Mouse (Mus musculus) cerebellum, adult 2 months (tissue): ENCODE results near the gene Mgat2. TPM values are rescaled to one million over a fixed set of nuclear protein-coding genes. Genes with fewer than 3 reads are reported as not detected.
A peak's percentile ranks its signal among the peaks of the same experiment; 100 is the strongest.

Source experiments
- DNase-seq, 2 experiments: peaks; one replicate each; pipeline ENCODE4 v3.0.0; 2021
- H3K27ac ChIP-seq: fragments of 200-500 bp; 2 replicates; pipeline ENCODE4 v1.5.1; 2012; ENCODE audit warnings: low read length, control low read depth, inconsistent platforms; ENCODE audit not compliant: insufficient read depth
- H3K27me3 ChIP-seq: fragments of 200-500 bp; 2 replicates; pipeline ENCODE4 v1.6.1; 2012; ENCODE audit warnings: inconsistent platforms, mild to moderate bottlenecking, low read length, moderate library complexity; ENCODE audit not compliant: control insufficient read depth, insufficient read depth
- H3K4me1 ChIP-seq: fragments of 200-500 bp; 2 replicates; pipeline ENCODE4 v1.6.1; 2011; ENCODE audit warnings: low read length; ENCODE audit not compliant: control insufficient read depth, insufficient read depth
- H3K4me3 ChIP-seq: fragments of 200-500 bp; replicated peaks from 2 replicates; pipeline ENCODE3; 2011; ENCODE audit warnings: mild to moderate bottlenecking, low read depth, low read length, control low read depth; ENCODE audit not compliant: insufficient read depth
- CTCF ChIP-seq: fragments of 200-500 bp; IDR thresholded peaks from 2 replicates; pipeline ENCODE4 v1.5.1; 2011; ENCODE audit warnings: low read depth, mild to moderate bottlenecking, control low read depth, low read length, moderate library complexity, borderline replicate concordance; ENCODE audit not compliant: insufficient read depth
- POLR2A ChIP-seq: fragments of 200-500 bp; IDR thresholded peaks from 2 replicates; pipeline ENCODE4 v1.6.1; 2011; ENCODE audit warnings: low read length, control low read depth, borderline replicate concordance; ENCODE audit not compliant: insufficient read depth
- WGBS: fragments of 180-500 bp; shearing (Covaris S2); methylation state at CpG from one replicate; pipeline ENCODE4 v1.1.7; 2018; 5-methylcytosine and 5-hydroxymethylcytosine counted together
- polyA plus RNA-seq: library from polyadenylated mRNA; depleted of rRNA; stranded (reverse); fragments of >200 nt; gene quantifications from 2 replicates; pipeline ENCODE4 v1.2.3, GENCODE M21; 2012; rRNA removed

Gene Mgat2
- polyA plus RNA-seq, 1 experiment: 15.9 TPM

DNA sequence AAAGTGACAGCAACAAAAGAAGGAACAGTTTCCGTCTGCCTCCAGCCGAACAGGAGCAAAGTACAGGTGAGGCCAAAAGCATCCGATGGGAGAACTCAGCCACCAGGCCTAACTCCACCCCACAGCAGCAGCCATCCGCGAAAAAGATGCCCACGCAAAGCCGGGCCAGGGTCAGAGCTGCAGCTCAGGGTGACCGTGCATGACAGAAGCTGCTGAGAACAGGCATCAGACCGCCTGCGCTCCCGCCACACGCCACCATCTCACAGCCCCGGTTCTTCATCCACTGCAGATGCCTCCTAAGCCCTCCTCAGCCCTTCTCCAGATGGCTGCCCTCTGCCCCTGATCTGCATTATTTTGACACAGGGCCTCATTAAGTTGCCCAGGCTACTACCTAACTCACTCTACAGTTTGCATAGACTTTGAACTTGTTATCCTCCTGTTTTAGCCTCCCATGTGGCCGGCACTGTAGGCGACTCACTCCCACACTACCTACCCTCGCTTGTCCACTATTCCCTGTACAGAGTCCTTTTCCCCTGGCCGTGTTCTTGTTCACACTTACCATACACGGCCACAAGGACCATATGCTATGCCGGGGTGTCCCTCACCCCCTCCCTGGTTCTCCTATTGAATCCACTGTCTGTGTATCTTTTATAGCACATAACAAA, 36.8 kb downstream of the Mgat2 start:
- no peak for TF ChIP-seq CTCF
- no peak for TF ChIP-seq POLR2A
- no peak overlapping the region for H3K27ac ChIP-seq
- no peak overlapping the region for H3K4me3 ChIP-seq
- no peak for DNase-seq
- no peaks in the 10 kb centered on the region for H3K4me1 ChIP-seq
- H3K27me3 ChIP-seq: no peaks in the 10 kb centered on the region
- WGBS: 87% methylated on average over 19 of the region's 19 CpGs

DNA sequence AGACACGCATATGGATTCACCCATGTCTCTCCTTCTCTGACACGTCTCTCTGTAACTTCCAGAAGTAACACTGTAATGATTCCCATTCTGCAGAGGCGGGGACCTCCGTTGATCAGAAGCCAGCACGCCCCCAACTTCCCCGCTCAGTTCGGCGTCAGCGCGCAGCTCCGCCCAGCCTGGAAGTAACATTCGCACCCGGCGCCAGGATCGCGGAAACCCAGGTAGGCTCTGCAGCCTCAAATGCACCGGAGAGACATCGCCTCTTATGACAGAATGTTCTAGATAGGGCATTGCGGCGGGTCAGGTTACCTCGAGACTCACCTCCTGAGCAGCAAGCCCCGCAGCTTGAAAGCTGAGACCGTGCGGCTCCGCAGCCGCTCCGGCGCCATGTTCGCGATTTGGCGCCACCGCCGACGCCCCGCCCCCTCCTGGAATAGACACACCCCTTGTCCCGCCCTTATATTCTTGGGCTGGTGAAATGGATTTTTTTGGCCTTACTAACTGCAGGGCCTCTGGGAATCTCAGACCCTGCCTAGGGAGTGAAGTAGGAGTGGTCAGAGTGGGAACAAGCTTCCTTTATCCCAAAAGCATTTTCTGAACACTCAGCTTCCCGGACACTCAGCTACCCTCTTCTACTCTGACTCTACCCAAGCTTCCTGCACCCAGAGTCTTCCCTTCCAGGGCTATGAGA, 44.0 kb downstream of the Mgat2 start, which contains the start of gene Pole2:
Pole2 (minus strand) TSS at position 420 of the 691 bp plus-strand sequence.
- no peak for TF ChIP-seq CTCF
- TF ChIP-seq POLR2A: peak; percentile 34; the same call in 1 of the 2 replicates
- H3K27ac ChIP-seq: no peak within 1 kb of the TSS
- H3K4me1 ChIP-seq: no peaks in the 10 kb centered on the region
- H3K4me3 ChIP-seq: peak within 1 kb of the TSS; percentile 92
- no peaks in the 10 kb centered on the region for H3K27me3 ChIP-seq
- under 1% methylated on average over 37 of the region's 37 CpGs for WGBS
- DNase-seq: peak; percentile 80 to 86

DNA sequence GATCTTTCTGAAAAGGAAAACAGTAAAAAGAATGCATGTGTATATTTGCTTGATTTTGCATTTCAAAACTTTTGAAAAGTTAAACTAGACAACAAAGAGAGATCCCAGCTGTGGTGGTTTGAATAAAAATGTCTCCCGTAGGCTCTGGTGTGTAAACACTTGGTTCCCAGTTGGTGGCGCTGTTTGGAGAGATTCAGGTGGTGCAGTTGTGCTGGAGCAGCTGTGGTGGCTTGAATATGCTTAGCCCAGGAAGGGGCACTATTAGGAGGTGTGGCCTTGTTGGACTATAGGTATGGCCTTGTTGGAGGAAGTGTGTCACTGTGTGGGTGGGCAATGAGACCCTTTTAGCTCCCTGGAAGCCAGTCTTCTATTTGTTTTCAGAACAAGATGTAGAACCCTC, 45.3 kb downstream of the Mgat2 start:
- H3K4me1 ChIP-seq: no peaks in the 10 kb centered on the region
- TF ChIP-seq CTCF: no peak
- no peak for TF ChIP-seq POLR2A
- no peak overlapping the region for H3K27ac ChIP-seq
- no peak overlapping the region for H3K4me3 ChIP-seq
- 65% methylated on average over 2 of the region's 2 CpGs for WGBS
- H3K27me3 ChIP-seq: no peaks in the 10 kb centered on the region
- no peak for DNase-seq

GRCm38 (mm10) chr12:69235782-69236181, 51.8 kb downstream of the Mgat2 start:
- no peak overlapping the region for H3K27ac ChIP-seq
- 90% methylated on average over 6 of the region's 6 CpGs for WGBS
- no peaks in the 10 kb centered on the region for H3K27me3 ChIP-seq
- no peaks in the 10 kb centered on the region for H3K4me1 ChIP-seq
- no peak overlapping the region for H3K4me3 ChIP-seq
- DNase-seq: no peak
- no peak for TF ChIP-seq POLR2A

Other genes with a start within 250 kb of the Mgat2 start
- gene Rps29, start 25.0 kb upstream of the Mgat2 start, polyA plus RNA-seq: 1,000 and 1,063 TPM in 2 replicates
- 0.15 TPM in 1 of 2 replicates, not detected in the other for gene Lrr1, start 15.3 kb upstream of the Mgat2 start, polyA plus RNA-seq
- 321 and 360 TPM in 2 replicates for gene Rpl36al, start 74 bp upstream of the Mgat2 start, polyA plus RNA-seq
- 2.0 and 3.2 TPM in 2 replicates for gene Gm49383, start 12.9 kb downstream of the Mgat2 start, polyA plus RNA-seq
- gene Dnaaf2, start 14.3 kb downstream of the Mgat2 start, polyA plus RNA-seq: 2.5 and 2.6 TPM in 2 replicates
- 4.4 and 4.5 TPM in 2 replicates for gene Gm49384, start 20.1 kb downstream of the Mgat2 start, polyA plus RNA-seq
- 1.1 and 1.6 TPM in 2 replicates for gene Pole2, start 44.0 kb downstream of the Mgat2 start, polyA plus RNA-seq
- 10.2 and 11.5 TPM in 2 replicates for gene Klhdc1, start 57.0 kb downstream of the Mgat2 start, polyA plus RNA-seq
- 150 and 158 TPM in 2 replicates for gene Klhdc2, start 112.5 kb downstream of the Mgat2 start, polyA plus RNA-seq
- gene Nemf, start 173.0 kb downstream of the Mgat2 start, polyA plus RNA-seq: 42.6 and 43.8 TPM in 2 replicates
- gene Arf6, start 188.0 kb downstream of the Mgat2 start, polyA plus RNA-seq: 67.3 and 67.6 TPM in 2 replicates
- 0.33 and 0.61 TPM in 2 replicates for gene Gm9887, start 188.3 kb downstream of the Mgat2 start, polyA plus RNA-seq